Mouse (Mus musculus): ENCODE data around the gene Pomgnt2.
A peak's percentile ranks its signal among the peaks of the same experiment; 100 is the strongest.
"Not testable (repeated sequence)": the region's sequence is repeated elsewhere in the genome, so short reads cannot be mapped to it uniquely, and the experiment has no call there.

Gene Pomgnt2

DNA sequence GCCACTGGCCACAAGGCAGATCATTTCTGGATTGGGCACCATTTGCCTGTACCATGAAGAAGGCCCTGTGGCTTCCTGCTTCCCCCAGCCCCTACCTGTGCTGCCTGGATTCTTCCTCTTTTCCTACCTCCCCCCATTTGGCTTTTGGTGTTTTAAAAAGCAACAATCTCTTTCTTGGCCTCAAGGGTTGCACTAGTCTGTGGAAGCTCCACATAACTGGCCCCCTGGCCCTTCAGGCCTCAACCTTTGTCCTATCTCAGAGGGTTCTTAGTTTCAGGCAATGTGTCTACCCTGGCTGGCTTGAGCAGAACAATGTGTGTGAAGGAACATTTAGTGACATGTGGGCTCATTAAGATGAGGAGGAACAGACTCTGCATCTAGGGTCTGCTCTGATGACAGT is at the start of gene Pomgnt2:
Pomgnt2 (minus strand) TSS at position 101 of the 400 bp plus-strand sequence.
- DNase-seq: no peak

DNA sequence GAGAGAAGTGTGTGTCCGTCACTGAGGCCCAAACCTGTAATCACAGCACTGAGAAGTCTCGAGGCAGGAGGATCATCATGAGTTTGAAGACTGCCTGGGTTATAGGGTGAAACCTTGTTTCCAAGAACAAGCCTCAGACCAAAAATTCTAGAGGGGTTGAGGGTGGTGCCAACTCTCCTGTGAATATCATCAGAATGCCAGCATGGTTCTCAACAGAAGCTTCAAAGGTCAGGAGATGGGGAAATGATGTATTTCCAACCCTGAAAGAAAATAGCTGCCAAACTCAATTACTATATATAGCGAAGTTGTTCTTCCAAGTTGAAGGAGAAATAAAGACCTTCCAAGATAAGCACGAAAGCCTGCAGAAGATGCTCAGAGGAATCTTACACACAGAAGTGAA is 42.9 kb upstream of the Pomgnt2 start:
- no peak for DNase-seq

- DNase-seq: no peak
Observed at GRCm38 (mm10) chr9:122038631-122039030, 41.7 kb upstream of the Pomgnt2 start.

- DNase-seq: no peak
Observed at GRCm38 (mm10) chr9:122036496-122037054, 39.7 kb upstream of the Pomgnt2 start.

GRCm38 (mm10) chr9:122035807-122036206 is 38.9 kb upstream of the Pomgnt2 start:
- DNase-seq: no peak

- DNase-seq: no peak
Observed at GRCm38 (mm10) chr9:122034949-122035348, 38.0 kb upstream of the Pomgnt2 start.

- DNase-seq: peak in 1 of 2 experiments; percentile 26
Observed at GRCm38 (mm10) chr9:122032071-122032470, 35.2 kb upstream of the Pomgnt2 start.

DNA sequence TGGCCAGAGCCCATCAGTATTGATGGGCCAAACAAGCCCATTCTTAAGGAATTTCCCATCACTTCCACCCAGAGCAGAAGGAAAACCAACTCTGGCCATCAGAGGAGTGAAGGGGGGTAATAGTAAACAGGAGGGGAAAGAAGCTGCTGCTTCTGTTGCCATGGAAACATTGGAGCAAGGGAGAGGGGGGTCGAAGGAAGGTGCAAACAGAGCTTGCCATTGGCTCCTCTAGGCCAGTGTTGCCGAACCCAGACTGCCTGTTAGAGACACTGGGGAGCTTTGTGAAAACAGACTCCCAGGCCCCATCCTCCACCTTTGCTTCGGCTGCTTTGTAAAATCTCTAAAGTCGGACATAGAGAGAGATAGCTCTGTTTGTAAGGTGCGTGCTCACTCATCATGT is 33.8 kb upstream of the Pomgnt2 start:
- no peak for DNase-seq

DNA sequence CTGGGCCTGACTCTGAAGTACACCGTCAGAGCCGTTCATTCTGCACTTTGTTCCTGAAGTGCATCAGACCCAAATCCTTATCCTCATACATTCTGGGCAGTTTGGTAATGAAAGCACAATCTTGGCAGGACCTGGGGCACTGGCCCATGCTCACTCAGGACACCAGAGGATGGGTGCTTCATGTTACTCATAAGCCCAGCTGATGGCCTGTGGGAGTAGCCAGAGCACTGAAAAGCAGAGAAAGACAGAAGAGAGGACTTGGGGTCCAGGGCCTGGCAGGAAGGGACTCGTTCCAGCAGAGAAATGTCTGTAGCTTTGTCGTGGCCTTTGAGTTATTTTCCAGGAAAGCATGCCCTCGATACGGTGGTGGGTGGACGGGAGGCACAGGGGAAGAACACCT is 32.9 kb upstream of the Pomgnt2 start:
- no peak for DNase-seq

- DNase-seq: peak; percentile 77 to 83
Observed at GRCm38 (mm10) chr9:122027914-122028745, 31.2 kb upstream of the Pomgnt2 start.

GRCm38 (mm10) chr9:122027081-122027913 is 30.4 kb upstream of the Pomgnt2 start:
- peak; percentile 51 to 54 for DNase-seq

DNA sequence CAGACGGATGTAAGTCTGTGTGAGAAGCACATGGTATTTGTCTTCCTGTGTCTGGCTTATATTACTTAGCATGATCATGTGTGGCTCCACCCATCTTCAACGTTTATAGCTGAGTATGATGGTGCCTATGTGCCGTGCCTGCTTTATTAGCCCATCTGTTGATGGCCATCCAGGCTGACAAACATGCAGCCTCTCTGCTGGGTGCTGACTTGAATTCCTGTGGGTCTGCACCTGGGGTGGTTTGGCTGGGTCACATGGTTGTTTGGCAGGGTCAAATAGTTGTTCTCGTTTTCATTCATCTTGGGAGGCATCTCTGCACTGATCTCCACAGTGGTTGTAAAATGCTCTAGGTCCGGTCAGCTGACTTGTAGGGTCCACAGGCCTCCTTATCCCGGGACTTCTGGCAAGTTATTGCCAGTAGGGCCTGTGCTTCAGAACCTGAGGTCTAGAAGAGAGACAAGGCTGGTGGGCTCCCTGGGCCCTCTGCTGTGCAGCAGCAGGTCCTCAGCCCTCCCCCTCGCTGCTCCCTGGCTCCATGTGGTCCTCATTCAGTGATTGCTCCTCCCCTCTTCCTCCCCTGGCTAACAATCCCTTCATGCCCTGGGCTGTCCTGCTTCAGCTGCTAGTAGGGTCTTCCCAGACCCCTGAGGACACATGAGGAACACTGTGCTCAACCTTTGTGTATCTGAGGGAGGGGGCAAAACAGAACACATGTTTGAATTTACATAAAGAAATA is 29.1 kb upstream of the Pomgnt2 start:
- no peak for DNase-seq

DNA sequence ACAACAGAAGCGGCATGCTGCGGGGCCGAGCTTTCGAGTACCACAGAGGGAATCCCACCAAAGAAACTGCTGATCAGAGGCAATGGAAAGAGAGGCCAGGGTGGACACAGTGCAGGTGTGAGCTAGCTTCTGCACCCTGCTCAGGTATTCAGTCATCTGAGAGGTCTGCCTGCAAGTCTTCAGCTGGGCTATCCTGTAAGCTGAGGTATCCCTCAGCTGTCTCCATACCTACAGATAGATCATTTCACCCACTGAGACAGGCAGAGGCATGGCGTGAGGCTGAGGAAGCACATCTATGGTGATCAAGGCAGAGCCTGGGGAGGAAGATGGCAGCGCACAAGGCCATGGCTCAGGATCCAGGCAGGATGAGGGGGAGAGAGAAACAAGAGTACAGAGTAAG is 27.5 kb upstream of the Pomgnt2 start:
- DNase-seq: no peak

DNA sequence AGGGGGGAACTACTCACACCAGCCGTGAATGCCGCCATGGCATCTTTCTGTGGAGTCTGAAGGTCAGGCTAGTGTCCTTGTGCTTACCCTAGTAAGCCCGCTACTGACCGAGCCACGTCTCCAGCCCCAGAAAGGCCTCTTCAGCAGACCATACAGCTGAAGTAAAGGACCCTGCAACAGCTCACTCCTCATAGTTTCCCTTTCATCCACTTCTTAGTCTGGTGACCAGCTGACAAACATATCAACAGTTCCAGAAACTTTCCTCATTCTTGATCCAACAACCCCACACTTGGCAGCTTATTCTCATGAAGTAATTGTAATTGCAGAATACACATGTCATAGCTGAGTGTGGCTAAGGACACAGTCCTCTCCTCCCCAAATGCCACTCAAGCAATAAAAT is 27.0 kb upstream of the Pomgnt2 start:
- peak; percentile 13 to 21 for DNase-seq

DNA sequence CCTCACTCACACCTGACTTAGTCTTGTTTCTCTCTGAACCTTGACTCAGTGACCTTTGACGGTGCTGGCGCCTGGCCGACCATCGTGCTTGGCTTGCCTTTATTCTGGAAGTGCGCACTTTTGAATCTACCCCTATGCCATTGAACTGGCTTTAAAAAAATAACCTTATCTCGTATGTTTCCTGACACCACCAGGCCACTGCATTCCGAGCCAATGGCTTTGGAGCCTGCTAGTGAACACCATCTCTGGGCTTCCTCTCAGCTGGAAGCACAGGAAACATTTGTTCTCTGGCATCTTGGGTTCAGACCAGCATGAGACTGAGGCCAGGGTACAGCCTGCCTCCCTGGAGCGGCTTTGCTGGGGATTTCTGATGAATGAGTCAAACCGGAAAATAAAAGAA is 25.9 kb upstream of the Pomgnt2 start:
- peak; percentile 96 to 97 for DNase-seq

DNA sequence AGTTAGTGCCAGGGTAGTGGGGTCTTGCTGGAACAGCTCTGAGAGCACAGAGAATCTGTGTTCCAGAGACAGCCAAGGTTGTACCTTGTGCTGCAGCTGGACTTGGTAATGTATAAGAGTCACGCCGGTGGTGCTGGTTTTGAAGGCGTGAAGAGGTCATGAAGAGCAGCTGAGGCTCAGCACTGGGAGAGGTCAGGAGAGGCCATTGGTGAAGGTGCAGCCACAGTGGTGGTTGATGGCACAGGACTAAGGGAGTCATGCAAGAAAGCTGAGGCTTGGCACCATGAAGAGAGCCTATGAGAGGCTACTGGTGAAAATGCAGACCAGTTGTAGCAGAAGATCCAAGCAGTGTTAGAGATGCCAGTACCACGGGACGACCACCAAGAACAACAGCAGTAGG is 24.7 kb upstream of the Pomgnt2 start:
- DNase-seq: no peak

DNA sequence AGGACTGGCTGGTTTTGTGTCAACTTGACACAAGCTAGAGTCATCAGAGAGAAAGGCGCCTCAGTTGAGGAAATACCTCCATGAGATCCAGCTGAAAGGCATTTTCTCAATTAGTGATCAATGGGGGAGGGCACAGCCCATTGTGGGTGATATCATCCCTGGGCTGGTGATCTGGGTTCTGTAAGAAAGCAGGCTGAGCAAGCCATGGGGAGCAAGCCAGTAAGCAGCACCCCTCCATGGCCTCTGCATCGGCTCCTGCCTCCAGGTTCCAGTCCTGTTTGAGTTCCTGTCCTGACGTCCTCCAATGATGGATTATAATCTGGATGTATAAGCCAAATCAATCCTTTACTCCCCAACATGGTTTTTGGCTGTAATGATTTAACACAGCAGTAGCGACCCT is 24.3 kb upstream of the Pomgnt2 start:
- not testable (repeated sequence) for DNase-seq

DNA sequence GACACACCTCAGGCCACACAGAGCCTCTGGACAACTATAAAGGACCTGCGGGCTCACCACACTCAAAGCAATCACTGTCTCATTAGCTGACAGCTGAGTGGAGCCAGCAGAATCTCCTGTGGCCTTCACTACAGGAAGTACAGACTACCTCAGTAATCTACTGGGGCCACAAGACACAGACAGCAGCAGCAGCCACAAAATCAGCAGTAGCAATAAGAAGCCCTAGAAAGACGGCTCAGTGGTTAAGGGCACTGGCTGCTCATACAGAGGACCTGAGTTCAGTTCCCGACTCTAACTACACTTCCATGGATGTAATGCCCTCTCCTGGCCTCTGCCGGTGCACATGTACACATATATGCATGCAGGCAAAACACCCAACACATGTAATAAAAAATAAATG is 23.4 kb upstream of the Pomgnt2 start:
- DNase-seq: no peak

- peak; percentile 75 to 78 for DNase-seq
Observed at GRCm38 (mm10) chr9:122018782-122019395, 22.0 kb upstream of the Pomgnt2 start.

DNA sequence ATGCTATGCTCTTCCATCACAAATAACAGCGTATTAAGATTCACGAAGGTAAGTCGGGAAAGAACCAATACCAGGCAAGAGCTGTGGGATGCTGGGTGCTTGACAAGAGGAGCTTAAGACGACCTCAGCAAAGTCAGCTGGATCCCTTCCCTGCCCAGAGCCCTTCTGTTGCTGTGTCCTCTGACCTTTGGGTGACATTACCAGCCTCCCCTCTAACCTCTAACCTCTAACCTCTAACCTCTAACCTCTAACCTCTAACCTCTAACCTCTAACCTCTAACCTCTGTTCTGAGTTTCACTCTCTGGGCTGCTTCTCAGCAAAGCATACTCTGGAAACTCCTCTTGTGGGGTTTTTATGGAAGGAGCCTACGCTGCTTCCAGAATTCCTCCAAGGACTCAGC is 21.2 kb upstream of the Pomgnt2 start:
- DNase-seq: no peak

DNA sequence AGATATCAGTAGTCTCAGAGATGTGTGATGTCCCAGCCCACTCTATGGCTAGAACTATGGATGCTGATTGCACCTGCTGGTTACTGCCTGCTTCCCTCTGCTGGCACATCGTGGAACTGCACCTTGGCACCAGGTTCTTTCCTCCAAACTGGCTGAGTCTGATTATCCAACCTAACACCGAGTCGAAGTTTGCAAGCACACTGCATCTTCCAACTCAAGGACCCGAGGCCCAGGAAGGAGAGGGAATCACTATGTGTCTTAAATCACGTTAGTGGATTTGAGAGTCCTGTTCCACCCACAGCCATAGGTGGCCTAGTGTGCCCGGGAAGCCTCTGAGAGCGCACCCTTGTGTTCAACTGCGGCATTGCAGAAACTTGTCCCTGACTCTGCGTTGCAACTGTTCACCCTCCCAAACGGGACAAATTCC is 17.3 kb upstream of the Pomgnt2 start:
- DNase-seq: peak; percentile 60 to 87

DNA sequence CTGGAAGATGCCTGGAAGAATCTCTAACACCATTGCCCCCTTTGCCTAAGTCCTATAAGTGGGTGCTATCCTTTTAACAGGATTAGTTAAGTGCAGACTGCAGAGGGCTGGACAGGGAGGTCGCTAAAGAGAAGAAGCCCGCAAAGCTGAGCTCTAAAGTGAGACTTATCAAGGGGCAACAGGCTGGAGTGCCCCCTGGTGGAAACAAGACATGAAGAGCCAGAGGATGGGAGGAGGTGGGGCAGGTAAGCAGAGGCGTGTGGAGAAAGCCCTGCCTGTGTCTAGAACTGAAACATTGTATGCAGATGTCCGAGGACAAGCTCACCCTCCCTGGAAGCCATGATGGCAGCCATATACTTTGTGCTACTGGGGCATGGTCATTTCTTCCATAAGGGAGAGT is 16.7 kb upstream of the Pomgnt2 start:
- DNase-seq: no peak

Measured in kidney, adult 8-10 months (tissue).